Mouse (Mus musculus) brain, embryonic 14.5 days (tissue): Measurements from ENCODE around the gene Spin1.

Experiments
- CTCF ChIP-seq: fragments of 200-500 bp; IDR thresholded peaks from 2 replicates; pipeline ENCODE4 v1.5.1; 2012; ENCODE audit warnings: inconsistent platforms, mild to moderate bottlenecking, moderate library complexity, borderline replicate concordance; ENCODE audit not compliant: insufficient read depth, insufficient read length; ENCODE audit errors: extremely low read depth
- POLR2A ChIP-seq: fragments of 200-500 bp; IDR thresholded peaks from 2 replicates; pipeline ENCODE4 v1.6.1; 2012; ENCODE audit warnings: mild to moderate bottlenecking, inconsistent platforms, borderline replicate concordance; ENCODE audit not compliant: poor library complexity, insufficient read depth, insufficient read length, severe bottlenecking; ENCODE audit errors: extremely low read depth

DNA sequence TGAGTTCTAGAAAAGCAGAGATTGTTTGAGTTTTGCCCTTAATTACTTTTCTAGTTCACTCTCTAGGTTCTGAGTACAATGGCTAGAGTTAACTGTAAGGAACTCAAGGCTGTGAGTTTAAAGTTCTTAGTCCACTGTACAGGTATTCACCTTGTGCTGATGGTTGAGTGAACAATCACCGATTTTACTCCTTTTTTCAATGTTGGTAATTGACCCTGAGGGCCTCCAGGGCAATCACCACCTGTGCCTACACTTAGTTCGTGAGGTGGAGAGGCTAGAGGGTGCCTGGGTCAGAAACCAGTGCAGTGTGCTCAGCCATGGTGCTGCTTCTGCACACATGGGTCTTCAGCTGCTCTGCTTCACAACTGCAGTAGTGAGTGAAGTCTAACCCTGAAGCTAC lies 8.8 kb downstream of the Spin1 start:
- TF ChIP-seq CTCF = no peak
- no peak for TF ChIP-seq POLR2A
